Mouse (Mus musculus) G1E (cell line): ENCODE measurements around the gene Cygb.

Experiments
- CTCF ChIP-seq: IDR thresholded peaks from 2 replicates; pipeline ENCODE4 v1.5.1; 2012; ENCODE audit warnings: low read depth, low read length, inconsistent platforms, mixed read lengths
- GATA1 ChIP-seq: IDR thresholded peaks from 2 replicates; pipeline ENCODE4 v1.6.1; 2012; ENCODE audit warnings: borderline replicate concordance, low read length, inconsistent platforms, mixed read lengths
- GATA2 ChIP-seq: IDR thresholded peaks from 2 replicates; pipeline ENCODE4 v1.6.1; 2012; ENCODE audit warnings: low read depth, low read length, inconsistent platforms, borderline replicate concordance
- POLR2AphosphoS5 ChIP-seq: IDR thresholded peaks from 2 replicates; pipeline ENCODE4 v1.6.1; 2012; ENCODE audit warnings: low read depth, low read length, inconsistent platforms; ENCODE audit not compliant: insufficient replicate concordance
- TAL1 ChIP-seq: conservative IDR thresholded peaks from 2 replicates; pipeline ENCODE4 v1.6.1; 2012; ENCODE audit warnings: low read depth, low read length, inconsistent platforms, mixed read lengths

DNA sequence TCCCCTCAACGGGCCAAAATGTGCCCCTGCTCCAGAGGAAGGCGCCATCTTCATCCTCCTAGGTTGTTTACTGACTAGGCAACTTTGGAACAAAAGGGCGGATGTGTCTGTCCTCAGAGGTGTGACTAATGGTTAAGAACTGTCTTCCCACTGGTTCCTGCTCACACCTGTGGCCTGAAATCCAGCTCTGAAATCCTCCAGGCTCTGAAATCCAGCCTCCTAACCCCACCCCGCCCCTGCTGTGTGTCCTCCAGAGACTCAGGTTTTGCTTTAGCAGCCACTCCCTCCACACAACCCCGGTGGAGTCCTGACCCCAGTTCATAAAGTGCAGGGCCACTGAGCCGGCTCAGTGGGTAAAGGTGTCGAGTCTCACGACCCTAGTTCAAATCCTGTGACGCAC, 43.4 kb upstream of the Cygb start:
- TF ChIP-seq CTCF (no peak), GATA2 (no peak), GATA1 (no peak), TAL1 (no peak), POLR2AphosphoS5 (no peak)
